Mouse (Mus musculus): ENCODE data around the gene Smim12.

Smim12 gene

DNA sequence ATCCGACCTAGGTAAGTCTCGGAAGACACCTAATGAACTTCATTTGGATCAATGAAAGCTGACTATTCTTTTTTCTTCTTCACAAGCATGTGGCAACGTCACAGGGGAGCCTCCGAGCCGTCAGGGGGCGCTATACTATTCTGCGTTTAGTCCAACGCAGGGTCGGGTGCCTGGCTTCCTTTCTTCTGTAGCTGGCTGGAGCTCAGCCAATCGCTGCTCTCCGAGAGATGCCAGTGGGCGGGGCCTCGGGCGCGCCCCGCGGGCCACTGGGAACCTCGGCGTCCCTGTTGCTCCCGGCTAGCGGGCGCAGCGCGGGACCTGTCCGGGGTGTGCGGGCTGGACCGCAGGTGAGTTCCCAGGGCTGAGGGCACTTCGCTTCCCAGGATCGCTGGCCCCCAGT, at the start of gene Smim12:
Gene Smim12 (plus strand): TSS at position 233 of the 400 bp plus-strand sequence.
- DNase-seq, result peak; percentile 98 to 99

DNA sequence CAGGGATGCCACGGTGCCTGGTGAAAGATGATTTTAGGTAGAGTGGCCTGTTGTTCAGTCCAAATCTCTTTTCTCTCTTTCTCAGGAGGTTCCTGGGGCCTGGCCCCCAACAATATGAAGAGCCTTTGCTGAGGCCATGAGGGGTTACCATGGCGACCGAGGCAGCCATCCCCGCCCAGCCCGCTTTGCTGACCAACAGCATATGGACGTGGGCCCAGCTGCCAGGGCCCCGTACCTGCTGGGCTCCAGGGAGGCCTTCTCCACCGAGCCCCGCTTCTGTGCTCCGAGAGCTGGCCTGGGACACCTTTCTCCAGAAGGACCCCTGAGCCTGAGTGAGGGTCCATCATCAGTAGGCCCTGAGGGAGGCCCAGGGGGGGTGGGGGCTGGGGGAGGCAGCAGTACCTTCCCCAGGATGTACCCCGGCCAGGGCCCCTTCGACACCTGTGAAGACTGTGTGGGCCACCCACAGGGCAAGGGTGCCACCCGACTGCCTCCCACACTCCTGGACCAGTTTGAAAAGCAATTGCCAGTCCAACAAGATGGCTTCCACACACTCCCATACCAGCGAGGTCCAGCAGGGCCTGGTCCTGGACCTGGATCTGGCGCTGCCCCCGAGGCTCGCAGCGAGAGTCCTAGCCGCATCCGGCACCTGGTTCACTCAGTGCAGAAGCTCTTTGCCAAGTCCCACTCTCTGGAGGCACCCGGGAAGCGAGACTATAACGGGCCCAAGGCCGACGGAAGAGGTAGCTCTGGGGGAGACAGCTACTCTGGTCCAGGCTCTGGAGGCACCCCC, 48.9 kb upstream of the Smim12 start:
- no peak for DNase-seq

DNA sequence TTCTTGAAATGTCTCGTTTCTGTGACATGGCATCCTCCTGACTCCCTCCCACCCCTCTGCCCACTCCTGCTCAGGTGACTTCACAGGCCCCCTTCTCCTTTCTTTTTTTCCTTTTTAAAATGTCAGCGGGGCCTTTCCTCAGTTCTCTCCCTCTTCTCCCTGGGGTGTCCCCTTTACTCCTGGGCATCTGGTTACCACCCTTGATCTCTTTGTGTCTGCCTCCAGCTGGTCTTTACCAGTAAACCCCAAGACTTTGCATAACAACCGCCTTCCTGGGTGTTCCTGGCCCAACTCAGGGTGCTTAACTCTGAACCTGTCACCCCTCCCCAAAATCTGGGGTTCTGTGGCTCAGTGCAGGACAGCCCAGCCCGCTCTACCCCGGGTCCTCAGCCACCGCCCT, 45.0 kb upstream of the Smim12 start:
- no peak for DNase-seq

DNA sequence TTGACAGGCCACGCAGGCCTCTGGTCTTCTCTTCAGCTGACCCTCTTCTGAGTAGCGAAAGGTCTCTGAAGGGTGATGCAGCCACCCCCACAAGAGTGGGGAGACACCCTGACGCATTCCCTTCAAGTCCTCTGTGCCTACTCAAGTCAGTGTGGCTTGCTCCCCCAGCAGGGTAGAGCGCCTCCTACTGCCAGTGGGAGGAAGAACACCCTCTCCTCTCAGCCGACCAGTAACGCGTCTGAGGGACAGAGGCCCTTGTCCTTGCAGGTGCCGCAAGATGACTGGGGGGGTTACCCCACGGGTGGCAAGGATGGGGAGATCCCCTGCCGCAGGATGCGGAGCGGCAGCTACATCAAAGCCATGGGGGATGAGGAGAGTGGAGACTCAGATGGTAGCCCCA, 44.2 kb upstream of the Smim12 start:
- no peak for DNase-seq

DNA sequence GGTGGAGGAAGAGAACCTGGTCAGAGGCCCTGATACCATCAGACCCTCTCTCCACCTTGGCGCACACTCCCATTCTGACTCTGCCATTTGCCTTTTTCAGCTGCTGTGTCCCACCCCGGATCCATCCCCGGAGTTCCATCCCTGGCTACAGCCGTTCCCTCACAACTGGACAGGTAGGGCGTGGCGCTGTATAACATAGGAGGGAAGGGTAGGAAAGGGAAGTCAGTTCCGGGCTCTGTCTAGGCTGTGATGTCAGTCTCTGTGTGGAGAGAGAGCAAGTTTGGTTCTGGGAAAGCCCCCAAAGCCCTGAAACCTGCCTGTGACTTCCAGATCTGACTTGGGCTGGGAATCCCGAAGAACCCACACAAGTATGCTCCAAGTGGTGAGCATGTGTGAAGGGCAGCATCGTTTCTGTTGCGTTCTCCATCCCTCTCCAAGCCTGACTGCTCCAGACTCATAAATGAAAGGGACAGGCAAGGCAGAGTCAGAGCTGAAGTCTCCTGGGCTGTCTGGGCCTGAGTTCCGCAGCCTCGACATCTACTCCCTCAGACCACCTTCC, 43.3 kb upstream of the Smim12 start:
- DNase-seq, result no peak

DNA sequence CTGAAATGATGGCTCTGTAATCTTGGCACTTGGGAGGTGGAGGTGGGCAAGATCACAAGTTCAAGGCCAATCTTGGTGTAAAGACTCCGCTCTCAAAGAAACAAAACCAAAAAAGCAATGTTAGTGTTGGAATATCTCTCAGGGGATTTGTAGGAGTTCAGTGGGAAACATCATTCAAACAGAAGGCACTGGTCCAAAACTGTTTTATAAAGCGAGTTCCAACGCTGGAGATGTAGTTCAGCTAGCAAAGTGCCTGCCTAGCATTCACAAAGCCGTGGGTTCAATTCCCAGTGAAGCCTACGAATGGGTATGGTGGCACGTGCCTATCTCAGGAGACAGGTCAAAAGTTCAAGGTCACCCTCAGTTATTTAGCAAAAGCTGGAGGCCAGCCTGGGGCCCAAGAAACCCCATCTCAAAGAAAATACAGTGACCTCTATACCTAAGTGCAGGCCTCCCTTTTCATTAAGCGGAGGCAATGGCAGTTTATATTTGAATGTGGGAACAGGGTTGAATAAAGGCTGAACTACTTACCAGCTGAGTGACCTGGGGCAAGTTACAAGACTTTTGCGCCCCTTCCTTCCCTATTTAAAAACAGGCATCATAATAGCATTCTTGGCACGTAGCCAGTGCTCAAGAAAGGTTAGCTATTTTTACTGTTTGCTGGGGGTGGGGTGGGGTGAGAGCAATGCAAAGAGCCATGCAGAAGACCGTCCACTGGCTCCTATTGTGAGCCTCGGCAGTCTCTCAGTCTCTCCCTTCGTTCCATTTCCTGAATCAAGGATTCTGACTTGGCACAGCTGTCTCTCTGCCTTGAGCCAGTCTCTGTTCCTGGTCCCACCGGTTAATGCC, 42.6 kb upstream of the Smim12 start:
- DNase-seq, result no peak

DNA sequence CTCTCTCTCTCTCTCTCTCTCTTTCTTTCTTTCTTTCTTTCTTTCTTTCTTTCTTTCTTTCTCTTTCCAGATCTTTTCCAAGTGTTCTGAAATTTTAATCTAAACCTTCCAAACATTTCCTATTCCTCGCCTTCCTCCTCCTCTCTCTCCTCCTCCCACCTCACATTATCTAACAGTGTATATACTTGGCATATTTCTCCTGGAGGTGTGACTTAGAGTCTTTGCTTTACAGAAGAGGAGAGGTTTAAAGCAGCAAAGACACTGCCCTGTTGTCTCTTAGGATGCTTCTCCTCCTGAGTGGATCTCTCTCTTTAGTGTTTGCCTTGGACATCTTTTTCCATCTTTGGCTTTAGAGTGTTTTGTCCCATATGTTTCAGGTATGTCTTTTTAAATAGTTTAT, 40.5 kb upstream of the Smim12 start:
- DNase-seq, result no peak

DNA sequence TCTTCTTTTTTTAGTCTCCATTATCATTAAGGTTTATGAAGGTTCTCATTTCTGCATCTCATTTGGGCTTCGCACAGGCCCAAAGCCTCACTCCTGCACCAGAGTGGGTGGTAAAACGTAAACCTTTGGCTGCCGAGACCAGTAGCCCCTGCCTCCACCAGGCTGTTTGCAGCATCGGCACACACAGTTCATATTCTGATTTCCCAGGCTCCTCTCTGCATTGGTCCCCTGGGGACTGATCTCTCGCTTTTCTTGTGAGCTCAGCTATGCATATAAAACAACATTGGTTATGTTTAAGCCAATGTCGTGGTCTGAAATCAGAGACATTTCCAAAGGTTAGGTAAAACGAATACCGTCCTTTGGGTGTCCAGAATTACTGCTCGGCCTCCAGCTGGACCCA, 32.3 kb upstream of the Smim12 start:
- DNase-seq, result no peak

DNA sequence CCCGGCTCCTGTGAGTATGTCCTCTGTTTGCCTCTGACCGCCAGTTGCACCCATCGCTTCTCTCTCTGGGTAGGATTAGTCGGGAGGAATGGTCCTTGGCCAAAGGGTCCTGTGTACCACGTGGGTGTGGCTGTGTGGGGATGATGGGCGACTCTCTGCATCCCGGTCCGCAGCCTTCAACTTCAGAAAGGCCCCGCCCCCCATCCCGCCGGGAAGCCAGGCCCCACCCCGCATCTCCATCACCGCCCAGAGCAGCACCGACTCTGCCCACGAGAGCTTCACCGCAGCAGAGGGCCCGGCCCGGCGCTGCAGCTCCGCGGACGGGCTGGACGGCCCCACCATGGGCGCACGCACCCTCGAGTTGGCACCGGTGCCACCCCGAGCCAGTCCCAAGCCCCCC, 29.1 kb upstream of the Smim12 start:
- no peak for DNase-seq

DNA sequence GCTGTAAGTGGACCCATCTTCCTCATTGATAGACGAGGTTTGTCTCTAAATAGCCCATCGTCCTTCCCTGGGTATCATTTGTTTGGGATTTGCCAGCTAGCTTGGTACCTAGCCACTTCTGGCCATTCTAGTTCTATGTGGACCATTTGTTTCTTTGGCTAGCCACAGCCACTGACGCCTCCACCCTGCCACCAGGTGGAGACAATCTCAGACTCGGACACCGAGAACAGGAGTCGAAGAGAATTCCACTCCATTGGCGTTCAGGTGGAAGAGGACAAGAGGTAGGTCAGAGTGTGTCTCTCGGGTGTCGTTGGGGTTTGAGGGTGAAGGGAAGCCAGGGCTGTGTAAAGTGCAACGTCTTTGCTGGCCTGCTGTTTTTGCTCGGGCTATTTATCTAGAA, 28.5 kb upstream of the Smim12 start:
- DNase-seq, result peak in 1 of 2 experiments; percentile 28

DNA sequence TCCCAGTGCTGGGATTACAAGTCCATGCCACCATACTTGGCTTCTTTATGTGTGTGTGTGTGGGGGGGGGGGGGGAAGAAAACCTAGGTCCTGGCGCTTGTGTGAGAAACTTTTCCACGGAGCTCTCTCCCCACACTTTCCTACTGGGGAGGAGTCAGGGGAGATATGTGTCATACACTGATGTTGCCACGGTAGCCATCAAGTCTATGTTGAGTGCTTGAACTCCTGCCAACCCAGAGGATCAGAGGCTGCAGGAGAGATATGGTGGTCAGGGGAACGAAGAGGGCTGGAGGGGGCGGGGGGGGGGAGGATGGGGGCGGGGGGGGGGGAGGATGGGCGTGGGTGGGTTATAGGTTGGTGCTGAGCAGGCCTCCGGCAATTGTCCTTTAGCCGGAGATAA, 27.8 kb upstream of the Smim12 start:
- DNase-seq, result no peak

DNA sequence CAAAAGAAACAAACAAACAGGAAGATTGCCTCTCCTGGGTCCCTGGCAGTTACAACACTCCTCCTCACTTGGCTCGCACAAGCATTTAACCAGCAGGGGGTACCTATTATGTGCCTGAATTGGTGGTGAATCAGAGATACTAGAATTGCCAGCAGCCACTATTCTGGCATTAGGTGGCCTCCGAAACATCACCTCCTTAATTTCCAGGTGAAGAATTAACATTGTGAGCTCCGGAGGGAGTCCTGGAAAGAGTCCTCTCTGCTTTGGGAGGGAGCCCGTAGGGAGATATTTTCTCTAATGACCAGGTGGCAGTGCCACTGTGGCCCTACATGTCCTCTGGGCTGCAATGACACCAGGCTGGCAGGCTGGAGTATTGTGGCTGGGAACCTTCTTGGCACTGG, 27.3 kb upstream of the Smim12 start:
- DNase-seq, result no peak

DNA sequence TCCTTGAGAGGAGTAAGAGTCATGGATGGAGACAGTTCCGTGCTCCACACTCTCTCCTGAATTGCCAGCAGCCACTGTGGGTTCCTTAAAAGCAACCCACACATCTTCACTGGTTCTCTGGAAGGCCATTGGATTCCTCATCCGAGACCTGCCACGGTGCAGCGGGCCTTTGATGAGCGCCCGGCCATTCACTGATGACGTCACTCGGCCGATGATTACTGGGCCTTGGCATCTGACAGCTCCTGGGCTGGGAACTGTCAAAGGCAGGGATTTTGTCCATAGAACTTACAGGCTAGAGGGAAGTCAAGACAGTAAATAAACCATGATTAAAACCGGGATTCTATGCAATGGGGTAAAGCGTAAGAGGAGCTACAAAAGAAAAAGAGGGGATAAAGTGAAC, 26.5 kb upstream of the Smim12 start:
- no peak for DNase-seq

DNA sequence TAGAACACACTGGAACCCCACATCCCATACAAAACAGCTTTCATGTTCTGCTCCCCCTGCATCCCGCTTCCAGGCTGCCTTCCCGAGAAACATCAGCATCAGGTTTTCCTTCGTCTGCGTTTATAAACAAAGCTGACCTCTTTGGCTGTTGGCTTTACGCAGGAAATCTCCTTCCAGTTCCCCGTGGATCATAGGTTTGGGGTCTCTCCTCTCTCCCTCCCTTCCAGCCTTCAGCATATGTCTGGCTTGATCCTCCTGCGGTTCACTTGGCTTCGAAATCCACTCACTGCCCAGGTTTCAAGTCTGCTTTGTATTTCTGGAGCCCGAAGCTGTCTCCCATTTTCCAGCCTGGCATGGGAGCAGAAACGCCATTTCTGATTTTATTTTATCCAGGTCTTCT, 20.3 kb upstream of the Smim12 start:
- DNase-seq, result no peak

DNA sequence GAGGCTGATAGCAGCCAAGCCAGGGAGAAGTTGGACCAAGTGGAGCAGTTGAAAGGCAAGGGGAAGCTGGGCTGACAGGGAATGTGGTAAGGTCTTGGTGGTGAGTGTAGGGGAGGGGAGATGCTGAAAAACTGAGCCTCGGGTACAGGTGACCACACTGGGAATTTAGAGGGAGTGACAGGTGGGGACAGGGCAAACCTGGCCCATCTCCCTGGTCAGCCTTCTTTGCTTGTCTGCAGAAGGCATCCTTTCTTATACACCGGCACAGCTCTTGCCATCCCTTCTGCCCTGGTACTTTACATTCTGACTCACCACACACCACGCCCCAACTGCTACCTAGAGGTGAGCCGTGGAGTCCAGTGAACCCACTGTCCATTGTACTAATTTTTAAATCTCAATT, 19.8 kb upstream of the Smim12 start:
- no peak for DNase-seq

DNA sequence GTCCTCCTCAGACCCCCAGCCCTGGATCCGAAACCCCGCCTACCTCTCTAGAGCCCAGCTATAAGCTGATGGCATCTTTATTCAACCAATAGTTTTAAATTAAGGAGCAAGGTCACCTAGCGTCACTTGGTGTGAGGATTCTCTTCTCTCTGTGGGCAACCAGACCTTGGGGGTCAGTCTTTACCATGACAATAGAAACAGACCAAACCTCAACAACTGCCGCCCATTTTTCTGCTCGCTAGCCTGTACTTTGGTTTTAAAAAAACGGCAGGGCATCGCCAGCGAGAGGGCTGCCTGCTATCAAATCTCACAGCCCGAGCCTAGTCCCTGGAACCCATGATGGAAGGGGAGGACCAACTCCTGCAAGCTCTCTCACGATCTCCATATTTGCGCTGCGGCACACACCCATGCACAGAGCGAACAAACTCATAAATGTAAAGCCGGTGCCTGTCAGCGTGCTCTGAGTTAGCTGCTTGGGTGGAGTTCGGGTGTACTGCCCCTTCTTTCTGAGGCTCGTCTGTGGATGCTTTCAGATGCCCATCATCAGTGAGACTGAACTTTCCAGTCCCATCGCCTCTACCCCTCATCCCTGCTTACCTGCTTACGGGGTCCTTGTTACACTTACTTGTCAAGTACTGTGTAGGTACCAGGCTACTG, 19.0 kb upstream of the Smim12 start:
- DNase-seq, result no peak

DNA sequence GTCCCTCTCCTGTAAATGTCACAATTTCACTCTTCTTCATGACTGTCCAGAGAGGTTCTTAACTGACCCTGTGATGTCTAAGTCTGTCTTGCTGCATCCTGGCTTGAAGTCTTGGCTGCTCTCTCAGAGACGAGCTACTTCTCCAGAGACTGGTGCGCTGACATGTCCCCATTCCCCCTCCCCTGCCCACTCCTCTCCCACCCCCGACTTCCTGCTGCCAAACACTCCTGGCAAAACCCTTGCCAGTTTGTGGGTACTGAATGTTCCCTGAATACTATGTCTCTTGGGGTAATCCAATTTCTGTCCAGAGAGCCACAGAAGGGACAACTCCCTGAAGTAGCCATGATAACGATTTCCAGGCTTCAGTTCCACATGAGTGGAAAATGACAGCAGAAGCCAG, 17.5 kb upstream of the Smim12 start:
- no peak for DNase-seq

DNA sequence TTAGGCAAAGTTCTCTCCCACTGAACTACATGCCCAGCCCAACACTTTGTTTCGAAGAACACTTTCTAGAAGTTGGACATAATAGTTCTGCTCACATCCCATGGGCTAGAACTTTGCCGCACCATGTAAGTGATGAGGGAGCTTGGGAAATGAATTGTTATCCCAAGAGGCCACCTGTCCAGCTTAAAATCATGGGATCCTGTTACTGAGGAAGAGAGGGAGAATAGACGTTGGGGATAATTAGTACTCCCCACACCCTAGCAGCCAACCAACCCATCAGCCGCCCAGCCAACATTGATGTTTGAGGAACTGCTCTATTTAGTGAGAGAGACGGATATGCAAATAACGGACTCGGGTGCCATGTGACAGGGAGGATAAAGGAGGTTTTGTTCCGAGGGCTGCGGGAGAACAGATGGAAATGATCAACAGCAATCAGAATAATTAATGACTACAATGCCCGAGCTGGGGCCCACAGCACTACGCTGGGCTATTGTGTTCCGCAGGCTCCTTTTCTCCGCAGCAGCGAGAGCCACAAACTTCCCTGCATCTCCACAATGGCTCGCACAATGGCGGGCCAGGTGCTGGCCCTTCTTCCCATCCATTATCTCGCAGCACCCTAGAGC, 16.4 kb upstream of the Smim12 start:
- DNase-seq, result no peak

DNA sequence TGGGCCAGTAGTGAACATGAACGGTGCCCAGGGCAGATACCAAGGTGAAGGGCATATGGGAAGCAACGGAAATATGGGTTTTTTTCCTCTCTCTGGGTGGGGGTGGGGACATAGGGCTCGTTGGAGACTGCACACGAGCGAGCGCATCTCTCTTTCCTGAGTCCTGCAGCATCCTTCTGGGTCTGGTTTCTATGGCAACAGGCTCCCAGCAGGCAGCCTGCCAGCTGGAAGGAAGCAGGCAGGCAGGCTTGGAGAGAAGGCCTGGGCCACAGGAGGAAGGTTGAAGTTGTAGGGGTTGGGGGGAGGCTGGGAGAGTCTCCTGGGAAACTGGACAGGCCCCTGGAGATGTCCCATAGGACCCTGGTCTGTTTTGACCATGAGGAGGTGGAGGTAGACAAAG, 11.6 kb upstream of the Smim12 start:
- no peak for DNase-seq

DNA sequence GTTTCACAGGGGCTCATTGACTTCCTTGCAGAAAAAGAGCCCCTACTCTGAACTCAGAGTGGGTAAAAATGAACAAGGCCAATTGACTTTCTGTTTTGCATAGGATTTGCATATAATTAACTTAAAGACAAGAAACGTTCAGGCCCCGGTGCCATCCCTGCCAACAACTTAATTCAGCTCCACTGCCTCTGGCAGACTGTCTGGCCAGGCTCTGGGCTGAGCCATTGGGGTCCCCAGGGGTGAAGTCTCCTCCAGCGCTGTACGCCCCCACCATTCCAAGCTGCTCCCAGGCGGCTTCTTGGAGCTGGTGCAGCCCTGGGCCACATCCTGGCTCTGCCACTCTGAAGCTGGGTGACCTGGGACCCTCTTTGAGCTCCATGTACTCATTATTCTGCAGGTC, 11.0 kb upstream of the Smim12 start:
- DNase-seq, result no peak

DNA sequence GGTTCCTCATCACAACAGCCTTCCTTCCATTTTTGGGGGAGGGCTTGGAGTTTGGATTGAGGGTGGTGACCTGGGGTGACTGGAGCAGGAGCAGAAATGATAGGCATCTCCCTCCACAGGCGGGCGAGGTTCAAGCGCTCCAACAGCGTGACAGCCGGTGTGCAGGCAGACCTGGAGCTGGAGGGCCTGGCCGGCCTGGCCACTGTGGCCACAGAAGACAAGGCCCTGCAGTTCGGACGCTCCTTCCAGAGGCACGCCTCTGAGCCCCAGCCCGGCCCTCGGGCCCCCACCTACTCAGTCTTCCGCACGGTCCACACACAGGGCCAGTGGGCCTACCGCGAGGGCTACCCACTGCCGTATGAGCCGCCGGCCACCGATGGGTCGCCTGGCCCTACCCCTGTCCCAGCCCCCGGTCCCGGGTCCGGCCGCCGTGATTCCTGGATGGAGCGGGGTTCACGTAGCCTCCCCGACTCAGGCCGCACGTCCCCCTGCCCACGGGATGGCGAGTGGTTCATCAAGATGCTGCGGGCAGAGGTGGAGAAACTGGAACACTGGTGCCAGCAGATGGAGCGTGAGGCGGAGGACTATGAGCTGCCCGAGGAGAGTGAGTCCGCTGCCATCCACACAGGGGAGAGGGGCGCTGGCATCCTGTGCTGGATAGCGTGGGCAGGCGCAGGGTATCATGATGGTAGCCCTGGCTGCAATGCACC, 10.0 kb upstream of the Smim12 start:
- no peak for DNase-seq

DNA sequence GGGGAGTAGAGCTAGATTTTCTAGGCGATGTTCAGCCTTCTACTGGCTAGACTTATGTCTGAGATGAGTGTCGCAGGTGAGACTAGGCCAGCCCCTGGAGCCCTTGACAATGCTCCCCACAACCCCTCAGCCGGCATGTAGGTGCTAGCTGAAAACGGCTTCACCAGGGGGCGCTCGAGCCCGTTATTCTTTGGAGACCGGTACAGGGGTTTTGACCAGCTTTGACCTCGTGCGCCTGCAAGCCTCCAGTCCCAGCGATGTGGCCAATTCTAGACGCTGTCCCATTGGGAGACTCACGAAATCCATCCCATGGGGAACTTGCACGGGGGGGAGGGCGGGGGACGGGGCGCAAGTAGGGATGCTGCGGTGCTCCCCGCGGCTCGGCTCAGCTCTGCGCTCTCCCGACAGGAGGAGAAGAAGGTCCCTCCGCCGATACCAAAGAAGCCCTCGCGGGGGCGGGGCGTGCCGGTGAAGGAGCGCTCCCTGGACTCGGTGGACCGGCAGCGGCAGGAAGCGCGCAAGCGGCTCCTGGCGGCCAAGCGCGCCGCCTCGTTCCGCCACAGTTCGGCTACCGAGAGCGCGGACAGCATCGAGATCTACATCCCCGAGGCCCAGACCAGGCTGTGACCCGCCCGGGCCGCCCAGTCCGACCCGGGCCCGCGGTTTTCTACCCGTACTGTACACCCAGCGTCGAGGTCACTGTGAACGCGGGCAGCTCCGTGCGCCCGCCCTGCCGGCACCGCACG, 7.7 kb upstream of the Smim12 start:
- DNase-seq, result peak; percentile 65 to 88

All from kidney, adult 8-10 months (tissue).